Mouse (Mus musculus) lung, postnatal 36 days (tissue): ENCODE data around the gene Sod3.

Experiments
- DNase-seq: peaks from one replicate; pipeline ENCODE4 v3.0.0; 2022; ENCODE audit warnings: mixed read lengths

The Sod3 gene

GRCm38 (mm10) chr5:52363468-52364150 lies at the start of gene Sod3:
TSS of gene Sod3 (plus strand) at chr5:52363791.
- peak; percentile 73 for DNase-seq

DNA sequence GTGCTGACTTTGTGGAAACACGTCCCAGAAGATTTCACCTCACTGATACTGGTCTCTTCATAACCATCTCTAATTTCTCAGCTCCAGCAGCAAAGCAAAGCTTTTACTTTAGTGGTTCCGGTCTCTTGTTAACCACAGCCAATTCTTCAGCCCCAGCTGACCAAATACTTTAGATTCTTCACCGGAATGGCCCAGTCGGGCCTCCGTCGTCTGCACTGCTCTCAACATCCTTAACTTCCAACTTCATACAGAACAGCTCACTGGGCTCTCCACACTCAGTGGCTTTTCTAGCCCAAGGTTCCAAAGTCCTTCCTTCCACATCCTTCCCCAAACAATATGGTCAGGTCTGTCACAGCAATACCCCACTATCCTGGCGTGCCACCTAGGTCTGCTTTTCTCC lies 46.7 kb upstream of the Sod3 start:
- DNase-seq = no peak

DNA sequence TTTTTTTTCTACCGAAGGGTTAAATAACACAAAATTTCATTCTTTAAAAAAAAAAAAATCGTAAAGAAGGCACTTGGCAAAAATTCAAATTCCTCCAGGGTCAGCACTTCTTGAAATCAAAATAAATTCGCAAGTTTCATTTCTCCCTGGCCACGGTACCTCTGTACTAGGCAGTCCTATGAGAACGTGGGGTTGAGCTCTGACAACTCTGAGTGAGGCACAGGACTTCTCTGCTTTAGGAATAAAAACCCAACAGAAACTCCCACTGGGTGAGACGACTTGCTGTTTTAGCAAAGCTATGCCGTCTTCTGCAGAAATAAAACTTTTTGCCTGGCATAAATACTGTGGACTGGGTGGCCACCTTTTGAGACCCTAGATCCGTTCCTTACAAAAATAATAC lies 44.1 kb upstream of the Sod3 start:
- DNase-seq = no peak

- no peak for DNase-seq
These were observed 31.5 kb upstream of the Sod3 start for GRCm38 (mm10) chr5:52332120-52332519.

DNA sequence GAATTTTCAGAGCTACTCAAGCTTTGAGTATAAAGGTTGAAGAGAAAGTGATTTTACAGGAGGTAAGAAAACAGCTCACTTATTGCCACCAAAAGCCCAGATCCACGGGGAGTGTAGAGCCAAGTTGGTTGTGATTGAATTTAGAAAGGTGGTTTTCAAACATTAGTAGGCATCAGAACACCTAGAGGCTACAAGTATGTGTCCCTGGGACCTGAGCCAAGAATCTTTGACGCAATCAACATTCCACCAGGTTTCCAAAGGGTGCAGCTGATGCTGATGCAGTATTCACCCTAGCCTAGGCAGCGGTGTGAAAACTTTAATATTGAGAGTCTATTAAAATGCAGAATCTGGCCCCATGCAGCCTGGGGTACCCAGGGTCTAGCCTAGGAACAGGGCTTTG lies 28.0 kb upstream of the Sod3 start:
- DNase-seq = peak; percentile 73

DNA sequence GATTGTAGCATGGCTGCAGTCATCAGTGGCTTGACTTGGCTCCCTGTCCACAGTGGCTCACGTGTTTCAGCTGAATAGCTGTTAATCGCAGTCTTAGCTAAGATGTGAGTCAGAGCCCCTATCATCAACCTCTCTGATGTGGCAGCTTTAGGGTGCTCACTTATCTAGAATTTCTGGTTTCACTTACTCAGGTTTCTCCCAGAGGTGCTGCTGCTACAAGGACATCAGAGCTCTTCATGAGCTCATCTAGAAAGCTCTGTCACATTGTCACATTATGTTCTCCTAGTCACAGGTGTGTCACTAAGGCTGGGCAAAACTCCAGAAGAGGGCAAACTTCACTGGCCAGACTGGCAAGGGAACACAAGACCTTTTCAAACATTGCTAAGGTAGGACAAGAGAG lies 24.5 kb upstream of the Sod3 start:
- DNase-seq = no peak

DNA sequence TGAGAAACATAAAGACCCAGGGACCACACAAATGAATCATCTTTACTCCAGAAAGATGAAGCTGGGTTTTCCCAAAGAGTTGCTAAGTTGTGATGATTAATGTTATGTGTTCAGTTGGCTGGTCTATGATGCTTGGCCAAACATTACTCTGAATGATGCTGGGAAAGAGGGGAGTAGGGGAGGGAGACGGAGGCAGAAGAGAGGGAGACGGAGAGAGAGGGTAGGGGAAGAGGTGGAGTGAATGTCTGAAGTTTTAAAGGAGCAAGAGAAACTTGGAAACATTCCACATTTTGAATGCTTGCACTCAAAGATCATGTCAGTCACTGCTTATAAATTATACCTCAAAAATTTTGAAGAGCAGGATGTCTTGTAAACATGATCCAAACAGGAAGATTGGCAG lies 16.7 kb upstream of the Sod3 start:
- DNase-seq = no peak

- DNase-seq = peak; percentile 73
These were observed 13.1 kb upstream of the Sod3 start for GRCm38 (mm10) chr5:52350451-52350850.

DNA sequence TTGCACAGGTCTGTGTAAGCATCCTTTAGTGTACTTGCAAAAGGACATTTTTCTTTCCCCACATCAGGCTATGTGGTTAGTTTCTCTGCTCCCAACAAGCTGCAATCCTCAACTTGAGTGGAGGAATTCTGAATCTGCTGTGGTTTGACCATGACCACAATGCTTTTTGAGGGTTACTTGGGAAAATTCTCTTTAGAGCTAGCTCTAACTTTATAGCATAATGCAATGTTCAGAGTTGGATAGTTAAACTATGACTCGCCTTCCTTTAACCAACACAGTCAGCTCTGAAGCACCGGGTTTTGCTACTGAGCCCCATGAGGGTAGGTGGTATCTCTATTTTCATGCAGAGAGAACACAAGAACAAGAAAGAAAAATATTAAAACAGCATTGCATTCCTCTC lies 12.0 kb upstream of the Sod3 start:
- no peak for DNase-seq

DNA sequence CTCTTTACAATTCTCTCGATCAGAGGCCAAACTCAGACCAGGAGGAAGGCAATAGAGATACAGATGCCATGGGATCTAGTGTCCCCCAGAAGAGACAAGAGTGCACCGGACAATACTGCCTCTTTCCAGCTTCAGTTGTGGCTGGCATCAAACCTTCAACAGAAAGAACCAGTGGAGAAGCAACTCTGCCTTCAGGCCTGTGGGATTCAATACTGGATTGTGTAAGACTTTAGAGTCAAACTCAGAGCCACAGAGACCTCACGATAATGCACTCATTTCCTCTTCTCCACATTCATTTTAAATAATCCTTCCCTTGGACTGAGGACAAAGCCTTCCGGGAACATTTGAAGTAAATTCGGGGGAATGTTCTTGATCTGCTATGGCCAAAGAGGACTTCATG lies 10.9 kb upstream of the Sod3 start:
- no peak for DNase-seq

- DNase-seq = peak; percentile 43
These were observed 9.2 kb upstream of the Sod3 start for GRCm38 (mm10) chr5:52354441-52354840.

DNA sequence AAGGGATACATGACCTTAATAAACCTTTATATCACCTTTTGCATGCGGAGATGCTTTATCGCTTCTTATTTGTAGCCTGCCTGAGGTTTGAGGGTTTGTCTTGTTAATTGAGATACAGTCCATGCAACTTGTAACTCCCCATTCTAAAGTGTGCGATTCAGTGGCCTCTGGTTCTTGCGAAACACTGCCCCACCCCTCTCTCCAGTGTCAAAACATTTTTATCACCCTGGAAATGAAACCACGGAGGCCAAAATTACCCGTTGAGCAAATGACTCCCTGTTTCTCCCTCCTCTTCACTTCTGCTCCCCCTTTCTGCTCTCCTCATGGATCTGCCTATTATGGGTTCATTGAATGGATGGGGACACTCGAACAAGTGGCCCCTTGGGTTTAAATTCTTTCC lies 8.0 kb upstream of the Sod3 start:
- peak; percentile 61 for DNase-seq

DNA sequence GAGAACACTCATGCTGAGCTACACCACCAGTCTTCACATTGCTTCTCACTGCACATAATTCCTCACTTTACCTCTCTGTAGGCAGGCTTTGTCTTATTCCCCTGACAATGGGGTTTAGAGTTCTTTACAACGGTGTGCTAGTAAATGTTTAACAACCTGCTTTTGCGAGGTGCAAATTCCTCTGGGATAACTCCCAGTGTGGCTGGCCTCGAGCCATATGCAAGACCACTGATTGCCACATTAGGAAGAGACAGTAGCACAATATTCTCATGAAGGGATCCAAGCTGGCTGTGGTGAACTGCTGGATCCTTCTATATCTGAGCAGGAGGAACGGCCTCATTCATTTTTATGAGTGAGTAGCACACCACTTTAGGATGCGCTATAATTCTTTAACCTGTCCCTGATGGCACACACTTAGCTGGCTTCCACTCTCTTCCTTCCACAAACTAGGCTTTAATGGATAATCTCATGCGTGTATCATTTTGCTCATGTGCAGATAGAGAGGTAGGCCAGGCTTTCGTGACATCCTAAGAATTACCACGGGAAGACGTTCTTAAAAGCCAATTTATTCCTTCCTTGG lies 6.3 kb upstream of the Sod3 start:
- DNase-seq = no peak

DNA sequence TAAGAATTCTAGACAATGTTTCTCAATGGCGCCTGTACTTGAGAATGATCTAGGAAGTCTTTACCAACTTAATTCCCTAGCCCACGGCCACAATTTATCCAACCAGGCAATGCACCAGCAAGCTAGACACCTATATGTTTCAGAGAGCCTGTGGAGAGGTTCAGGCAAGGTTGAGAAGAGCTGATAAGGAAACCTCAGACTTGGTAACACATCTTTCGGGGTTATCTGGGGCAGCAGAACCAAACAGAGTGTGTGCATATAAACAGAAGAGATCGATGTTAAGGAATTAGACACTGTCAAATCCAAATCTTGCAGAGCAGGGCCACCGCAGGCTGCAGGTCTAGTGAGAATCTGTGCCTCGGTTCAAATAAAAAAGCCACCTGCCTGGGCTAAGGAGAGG lies 5.5 kb upstream of the Sod3 start:
- no peak for DNase-seq

GRCm38 (mm10) chr5:52360286-52361049 lies 3.1 kb upstream of the Sod3 start:
- peak; percentile 37 for DNase-seq

- no peak for DNase-seq
These were observed 669 bp upstream of the Sod3 start for GRCm38 (mm10) chr5:52362776-52363467.

DNA sequence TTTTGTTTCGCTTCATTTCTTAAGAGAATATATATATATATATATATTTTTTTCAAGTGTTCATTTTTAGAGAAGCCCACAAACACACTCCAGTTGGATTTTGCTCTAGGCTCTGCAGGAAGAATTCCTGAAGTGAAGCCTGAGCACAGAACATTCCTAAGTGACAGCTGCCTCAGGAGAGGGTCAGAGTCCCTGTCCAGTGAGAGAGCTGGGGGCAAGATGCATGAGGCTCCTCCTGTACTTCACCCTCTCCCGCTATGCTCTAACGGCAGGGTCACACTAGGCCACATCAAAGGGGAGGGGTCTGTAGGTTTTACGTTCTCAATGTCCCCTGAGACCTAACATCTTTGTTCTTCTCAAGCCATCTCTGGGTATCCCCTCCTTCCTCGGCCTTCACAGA lies 930 bp downstream of the Sod3 start:
- no peak for DNase-seq

DNA sequence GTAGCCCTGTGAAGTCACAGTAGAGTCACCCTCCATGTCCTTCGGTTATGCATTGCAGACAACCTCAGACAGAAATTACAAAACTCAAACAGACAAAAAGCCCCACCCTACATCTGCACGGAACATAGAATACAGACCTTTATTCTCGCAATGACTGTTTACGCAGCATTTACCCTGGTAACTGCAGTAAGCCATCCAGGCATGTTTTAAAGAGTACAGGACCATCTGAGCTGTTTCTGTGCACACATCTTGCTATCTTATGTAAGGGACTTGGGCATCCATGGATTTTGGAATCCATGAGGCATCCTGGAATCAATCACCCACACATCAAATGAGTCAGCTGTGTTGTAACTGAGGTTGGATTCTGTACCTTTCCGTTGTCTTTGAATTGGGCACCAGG lies 2.3 kb downstream of the Sod3 start:
- DNase-seq = peak; percentile 47

GRCm38 (mm10) chr5:52366661-52367060 lies 3.1 kb downstream of the Sod3 start:
- no peak for DNase-seq

DNA sequence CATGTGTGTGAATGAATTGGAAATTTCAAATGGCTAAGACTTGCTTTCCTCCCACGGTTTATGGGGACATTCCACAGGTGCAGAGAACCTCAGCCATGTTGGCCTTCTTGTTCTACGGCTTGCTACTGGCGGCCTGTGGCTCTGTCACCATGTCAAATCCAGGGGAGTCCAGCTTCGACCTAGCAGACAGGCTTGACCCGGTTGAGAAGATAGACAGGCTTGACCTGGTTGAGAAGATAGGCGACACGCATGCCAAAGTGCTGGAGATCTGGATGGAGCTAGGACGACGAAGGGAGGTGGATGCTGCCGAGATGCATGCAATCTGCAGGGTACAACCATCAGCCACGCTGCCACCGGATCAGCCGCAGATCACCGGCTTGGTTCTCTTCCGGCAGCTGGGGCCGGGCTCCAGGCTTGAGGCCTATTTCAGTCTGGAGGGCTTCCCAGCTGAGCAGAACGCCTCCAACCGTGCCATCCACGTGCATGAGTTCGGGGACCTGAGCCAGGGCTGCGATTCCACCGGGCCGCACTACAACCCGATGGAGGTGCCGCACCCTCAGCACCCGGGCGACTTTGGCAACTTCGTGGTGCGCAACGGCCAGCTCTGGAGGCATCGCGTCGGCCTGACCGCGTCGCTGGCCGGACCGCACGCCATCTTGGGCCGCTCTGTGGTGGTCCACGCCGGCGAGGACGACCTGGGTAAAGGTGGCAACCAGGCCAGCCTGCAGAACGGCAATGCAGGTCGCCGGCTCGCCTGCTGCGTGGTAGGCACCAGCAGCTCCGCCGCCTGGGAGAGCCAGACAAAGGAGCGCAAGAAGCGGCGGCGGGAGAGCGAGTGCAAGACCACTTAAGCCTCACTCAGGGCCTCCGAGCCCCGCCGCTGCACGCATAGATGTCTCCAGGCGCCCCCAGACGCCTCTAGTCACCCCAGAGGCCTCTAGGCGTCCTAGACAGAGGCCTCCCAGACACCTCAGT lies 4.6 kb downstream of the Sod3 start:
- no peak for DNase-seq

- no peak for DNase-seq
These were observed 7.3 kb downstream of the Sod3 start for GRCm38 (mm10) chr5:52370901-52371300.

DNA sequence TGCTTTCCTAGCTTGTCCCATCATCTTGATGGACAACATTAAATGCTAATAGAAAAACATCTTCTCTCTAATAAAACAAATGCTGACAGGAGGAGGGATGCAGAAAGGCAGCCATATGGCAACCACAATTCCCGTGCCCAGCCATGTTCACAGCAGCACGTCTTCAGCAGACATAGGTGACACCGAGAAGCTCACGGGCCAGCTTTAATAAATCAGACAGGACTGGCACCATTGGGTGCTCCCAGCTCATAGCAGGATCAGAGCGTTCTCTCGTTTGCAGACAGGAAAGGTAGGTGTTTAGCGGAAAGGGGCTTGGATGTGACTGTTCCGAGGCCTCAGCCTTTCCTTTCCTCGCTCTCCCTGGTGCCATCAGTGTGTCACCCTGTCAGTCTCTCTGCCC lies 12.3 kb downstream of the Sod3 start:
- no peak for DNase-seq
